Comparison of ENCODE assay signal across 10 mouse cellular contexts in the genomic region with DNA sequence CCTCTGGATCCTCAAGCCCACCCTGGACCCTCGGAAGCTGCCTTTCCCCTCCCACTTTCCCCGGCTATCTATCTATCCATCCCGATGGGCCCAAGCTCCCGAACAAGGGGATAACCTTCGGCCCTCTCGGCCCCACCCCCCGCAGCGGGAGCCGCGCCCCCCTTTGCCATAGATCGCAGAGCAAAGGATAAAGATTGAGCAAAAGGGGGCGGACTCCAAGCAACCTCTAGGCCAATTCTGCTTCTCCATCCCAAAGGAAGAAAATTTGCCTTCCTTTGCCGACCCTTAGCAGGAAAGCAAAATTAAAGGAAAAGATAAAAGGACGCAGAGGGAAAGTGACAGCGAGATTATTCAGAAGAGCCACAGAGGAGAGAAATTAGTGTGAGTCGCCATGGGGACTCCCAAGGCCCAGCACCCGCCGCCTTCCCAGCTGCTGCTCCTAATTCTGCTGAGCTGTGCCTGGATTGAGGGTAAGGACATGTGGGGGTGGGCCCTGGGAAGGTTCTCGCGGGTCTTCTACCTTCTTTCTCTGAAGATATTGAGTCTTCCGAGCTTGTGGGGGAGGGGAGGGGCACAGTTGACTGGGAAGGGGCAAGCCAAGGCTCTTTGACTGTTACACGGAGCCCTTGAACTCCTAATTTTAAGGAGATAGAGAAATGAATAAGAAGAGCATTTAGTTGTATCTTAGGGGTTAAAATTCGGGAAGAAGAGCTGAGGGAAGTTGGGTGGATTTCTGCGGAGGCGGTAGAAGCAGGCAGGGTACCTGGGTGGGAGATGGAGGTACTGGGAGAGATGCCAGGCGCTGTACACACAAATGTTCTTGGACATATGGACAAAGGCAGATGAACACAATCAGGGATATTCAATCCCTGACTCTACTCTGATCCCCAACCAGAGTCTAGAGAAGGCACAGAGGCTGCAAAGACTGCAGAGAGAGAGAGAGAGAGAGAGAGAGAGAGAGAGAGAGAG. TPM values are rescaled to one million over a fixed set of nuclear protein-coding genes. Genes with fewer than 3 reads are reported as not detected.
DNase-seq lines count a peak whose midpoint lies in the region; ATAC-seq and TF ChIP-seq lines count a peak whose summit lies in the region.
"Had no signal": no experiment of that assay in that cellular context is flagged by ENCODE, and none has a peak within 500 bp of the region (broad histone marks: within the 10 kb centered on the region; RNA-seq: fewer than 3 reads in every experiment).

No protein-coding gene starts in this region.

- no peak for TF ChIP-seq POLR2A in thymus, adult 2 months (IDR thresholded peaks at IDR 0.05; ENCODE audit: control insufficient read depth, extremely low read depth, insufficient read depth, low read length, poor library complexity)

- H3K27ac ChIP-seq in heart, embryonic 15.5 days, result no peak overlapping the region
- peak overlapping the region; percentile 94 for H3K27ac ChIP-seq in hindbrain, embryonic 14.5 days
- peak overlapping the region; percentile 74; the same call in 1 of the 2 replicates for H3K27ac ChIP-seq in neural tube, embryonic 12.5 days
- H3K27ac ChIP-seq in thymus, adult 2 months (ENCODE audit: control insufficient read depth, insufficient read depth, low read length), result no peak overlapping the region

- H3K9ac ChIP-seq in heart, embryonic 15.5 days, result no peak overlapping the region
- peak overlapping the region; percentile 78 for H3K9ac ChIP-seq in hindbrain, embryonic 14.5 days
- peak overlapping the region; percentile 67 for H3K9ac ChIP-seq in neural tube, embryonic 12.5 days

- 6% methylated on average over 26 of the region's 26 CpGs for WGBS in heart, embryonic 15.5 days
- WGBS in hindbrain, embryonic 14.5 days, result 3% methylated on average over 26 of the region's 26 CpGs
- 7% methylated on average over 26 of the region's 26 CpGs for WGBS in neural tube, embryonic 12.5 days
- 18% methylated on average over 26 of the region's 26 CpGs for WGBS in thymus, adult 2 months

- no peak for ATAC-seq in heart, embryonic 15.5 days (replicated peaks; ENCODE audit: insufficient number of reproducible peaks, insufficient read depth, low FRiP score, low read depth)
- ATAC-seq in hindbrain, embryonic 14.5 days (ENCODE audit: low FRiP score), result peak; percentile 1; the same call in 1 of the 2 replicates
- 0 out of 2 replicates have a peak, but pooled peaks have one; percentile 2 for ATAC-seq in neural tube, embryonic 12.5 days (ENCODE audit: low FRiP score, low read depth)
- no peak for ATAC-seq in inflammation-experienced regulatory T-cells, adult 6 months

- no peaks in the 10 kb centered on the region for H3K9me3 ChIP-seq in heart, embryonic 15.5 days (replicated peaks)
- H3K9me3 ChIP-seq in hindbrain, embryonic 14.5 days (ENCODE audit: control insufficient read depth, low read length), result no peaks in the 10 kb centered on the region
- H3K9me3 ChIP-seq in neural tube, embryonic 12.5 days, result no peaks in the 10 kb centered on the region

- H3K4me3 ChIP-seq in heart, embryonic 15.5 days, result peak overlapping the region; percentile 46
- H3K4me3 ChIP-seq in hindbrain, embryonic 14.5 days (replicated peaks; ENCODE audit: low read length), result peak overlapping the region; percentile 56
- peak overlapping the region; percentile 50 for H3K4me3 ChIP-seq in neural tube, embryonic 12.5 days
- no peak overlapping the region for H3K4me3 ChIP-seq in thymus, adult 2 months (ENCODE audit: control insufficient read depth, insufficient read depth, low read length)

- TF ChIP-seq CTCF in thymus, adult 2 months (IDR thresholded peaks at IDR 0.05; ENCODE audit: borderline replicate concordance, control insufficient read depth, extremely low read depth, insufficient read depth, low read length, poor library complexity), result no peak

- peaks cover 11% of the 10 kb centered on the region for H3K4me1 ChIP-seq in heart, embryonic 15.5 days (replicated peaks)
- H3K4me1 ChIP-seq in hindbrain, embryonic 14.5 days (replicated peaks; ENCODE audit: control insufficient read depth, insufficient read depth, low read length), result peaks cover 41% of the 10 kb centered on the region
- peaks cover 25% of the 10 kb centered on the region for H3K4me1 ChIP-seq in neural tube, embryonic 12.5 days
- peaks cover 11% of the 10 kb centered on the region for H3K4me1 ChIP-seq in thymus, adult 2 months (replicated peaks; ENCODE audit: control insufficient read depth, insufficient read depth, low read length)

- H3K36me3 ChIP-seq in heart, embryonic 15.5 days, result no peaks in the 10 kb centered on the region
- H3K36me3 ChIP-seq in hindbrain, embryonic 14.5 days (replicated peaks; ENCODE audit: control insufficient read depth, insufficient read depth), result peaks cover 36% of the 10 kb centered on the region
- peaks cover 3% of the 10 kb centered on the region; the same call in 1 of the 2 replicates for H3K36me3 ChIP-seq in neural tube, embryonic 12.5 days
- H3K36me3 ChIP-seq in thymus, adult 2 months (ENCODE audit: control insufficient read depth, insufficient read depth, low read length), result no peaks in the 10 kb centered on the region

- no peak for DNase-seq in heart, adult 9 months (ENCODE audit: low spot score in 2 of 2)
- DNase-seq in cerebellum, adult 9-10 months, result peak; percentile 68
- no peak for DNase-seq in hindbrain, embryonic 14.5 days (ENCODE audit: low spot score)
- DNase-seq in thymus, adult 2 months, result no peak
- DNase-seq in layer of hippocampus, adult 18-20 months (ENCODE audit: low spot score in 2 of 2), result no peak

- peak overlapping the region; percentile 88 for H3K4me2 ChIP-seq in heart, embryonic 15.5 days
- H3K4me2 ChIP-seq in hindbrain, embryonic 14.5 days (replicated peaks), result peak overlapping the region; percentile 94
- peak overlapping the region; percentile 98 for H3K4me2 ChIP-seq in neural tube, embryonic 12.5 days (replicated peaks)

- peaks cover 30% of the 10 kb centered on the region for H3K27me3 ChIP-seq in heart, embryonic 15.5 days
- no peaks in the 10 kb centered on the region for H3K27me3 ChIP-seq in hindbrain, embryonic 14.5 days (ENCODE audit: control insufficient read depth, insufficient read depth, low read length)
- peaks cover 17% of the 10 kb centered on the region for H3K27me3 ChIP-seq in neural tube, embryonic 12.5 days (replicated peaks)
- H3K27me3 ChIP-seq in thymus, adult 2 months (ENCODE audit: control insufficient read depth, insufficient read depth, low read length), result peaks cover 2% of the 10 kb centered on the region; the same call in 1 of the 2 replicates
- H3K27me3 ChIP-seq: CH12.LX had no signal

RNA-seq across cellular contexts. Expression of gene Sez6l2, which starts 0.6 kb away (rescaled TPM):
- polyA plus RNA-seq in heart, embryonic 15.5 days (2015; fragmentation: Nextera tagmentation; extraction: Ambion mirVana), result 0.65 and 0.83 TPM in 2 replicates
- 68.9 and 70.1 TPM in 2 replicates for polyA plus RNA-seq in hindbrain, embryonic 14.5 days (2014; fragmentation: Nextera tagmentation; extraction: Ambion mirVana)
- 17.7 and 20.0 TPM in 2 replicates for polyA plus RNA-seq in neural tube, embryonic 12.5 days (2016; fragmentation: Nextera tagmentation; extraction: Ambion mirVana)
- 2.9 and 3.7 TPM in 2 replicates for polyA plus RNA-seq in thymus, adult 2 months (2012; rRNA removed)
- 100 to 1,000 TPM; 475 to 503 TPM for total RNA-seq in layer of hippocampus, adult 18-20 months (2021)
- under 1 TPM; 0.69 to 0.87 (median 0.77) TPM for polyA plus RNA-seq in inflammation-experienced regulatory T-cells, adult 6 months (2017; shearing (Covaris generic))

RNA-seq across cellular contexts. Expression of gene Asphd1, which starts 1.5 kb away (rescaled TPM):
- 0.08 and 0.20 TPM in 2 replicates for polyA plus RNA-seq in heart, embryonic 15.5 days (2015; fragmentation: Nextera tagmentation; extraction: Ambion mirVana)
- polyA plus RNA-seq in hindbrain, embryonic 14.5 days (2014; fragmentation: Nextera tagmentation; extraction: Ambion mirVana), result 8.0 and 10.9 TPM in 2 replicates
- polyA plus RNA-seq in neural tube, embryonic 12.5 days (2016; fragmentation: Nextera tagmentation; extraction: Ambion mirVana), result 2.5 and 2.8 TPM in 2 replicates
- 0.33 and 0.35 TPM in 2 replicates for polyA plus RNA-seq in thymus, adult 2 months (2012; rRNA removed)
- total RNA-seq in layer of hippocampus, adult 18-20 months (2021), result 10 to 100 TPM; 33.3 to 33.7 TPM
- under 1 TPM in 1 of 3 experiments, not detected in 2; 0.34 TPM for polyA plus RNA-seq in inflammation-experienced regulatory T-cells, adult 6 months (2017; shearing (Covaris generic))
- total RNA-seq: common myeloid progenitor, adult 5-6 weeks had no signal

RNA-seq across cellular contexts. Expression of gene Kctd13, which starts 22.3 kb away (rescaled TPM):
- 12.3 and 14.8 TPM in 2 replicates for polyA plus RNA-seq in heart, embryonic 15.5 days (2015; fragmentation: Nextera tagmentation; extraction: Ambion mirVana)
- 102 and 104 TPM in 2 replicates for polyA plus RNA-seq in hindbrain, embryonic 14.5 days (2014; fragmentation: Nextera tagmentation; extraction: Ambion mirVana)
- polyA plus RNA-seq in neural tube, embryonic 12.5 days (2016; fragmentation: Nextera tagmentation; extraction: Ambion mirVana), result 62.1 and 62.8 TPM in 2 replicates
- 38.8 and 42.4 TPM in 2 replicates for polyA plus RNA-seq in thymus, adult 2 months (2012; rRNA removed)
- 100 to 1,000 TPM; 192 to 198 TPM for total RNA-seq in layer of hippocampus, adult 18-20 months (2021)
- polyA plus RNA-seq in inflammation-experienced regulatory T-cells, adult 6 months (2017; shearing (Covaris generic)), result 1 to 10 TPM; 6.1 to 7.9 (median 6.3) TPM

RNA-seq across cellular contexts. Expression of gene Cdipt, which starts 24.8 kb away (rescaled TPM):
- 67.4 and 86.6 TPM in 2 replicates for polyA plus RNA-seq in heart, embryonic 15.5 days (2015; fragmentation: Nextera tagmentation; extraction: Ambion mirVana)
- 110 and 118 TPM in 2 replicates for polyA plus RNA-seq in hindbrain, embryonic 14.5 days (2014; fragmentation: Nextera tagmentation; extraction: Ambion mirVana)
- polyA plus RNA-seq in neural tube, embryonic 12.5 days (2016; fragmentation: Nextera tagmentation; extraction: Ambion mirVana), result 101 and 103 TPM in 2 replicates
- polyA plus RNA-seq in thymus, adult 2 months (2012; rRNA removed), result 280 and 294 TPM in 2 replicates
- total RNA-seq in layer of hippocampus, adult 18-20 months (2021), result 100 to 1,000 TPM; 164 to 166 TPM
- polyA plus RNA-seq in inflammation-experienced regulatory T-cells, adult 6 months (2017; shearing (Covaris generic)), result 100 to 1,000 TPM; 104 to 127 (median 115) TPM

RNA-seq across cellular contexts. Expression of gene Cdiptos, which starts 25.0 kb away (rescaled TPM):
- 0.85 and 1.6 TPM in 2 replicates for polyA plus RNA-seq in heart, embryonic 15.5 days (2015; fragmentation: Nextera tagmentation; extraction: Ambion mirVana)
- 0.98 and 1.0 TPM in 2 replicates for polyA plus RNA-seq in hindbrain, embryonic 14.5 days (2014; fragmentation: Nextera tagmentation; extraction: Ambion mirVana)
- polyA plus RNA-seq in neural tube, embryonic 12.5 days (2016; fragmentation: Nextera tagmentation; extraction: Ambion mirVana), result 1.1 and 1.4 TPM in 2 replicates
- 0.34 and 1.0 TPM in 2 replicates for polyA plus RNA-seq in thymus, adult 2 months (2012; rRNA removed)
- total RNA-seq in layer of hippocampus, adult 18-20 months (2021), result not detected
- 1 to 10 TPM in 2 of 3 experiments, under 1 TPM in 1; 0.91 to 1.8 (median 1.3) TPM for polyA plus RNA-seq in inflammation-experienced regulatory T-cells, adult 6 months (2017; shearing (Covaris generic))

Comparison
In these comparisons a context has a peak if more than half of its experiments do, and no peak if none do; other contexts are left out.
1. ATAC-seq: peak in hindbrain, embryonic 14.5 days (single experiment) and neural tube, embryonic 12.5 days (single experiment); none in heart, embryonic 15.5 days (single experiment) and inflammation-experienced regulatory T-cells, adult 6 months (single experiment).
2. H3K27ac ChIP-seq: peak in hindbrain, embryonic 14.5 days (single experiment) and neural tube, embryonic 12.5 days (single experiment); none in heart, embryonic 15.5 days (single experiment) and thymus, adult 2 months (single experiment).
3. Peak in every context shown above with its lines, with median percentiles within 50 percentile points of each other: H3K4me2 ChIP-seq.